Mouse (Mus musculus) hindbrain, embryonic 11.5 days (tissue): ENCODE measurements around the gene Fstl4. TPM values are rescaled to one million over a fixed set of nuclear protein-coding genes. Genes with fewer than 3 reads are reported as not detected.

Source experiments
- ATAC-seq: fragments of 200-750 bp; cut with Nextera tagmentation; 2 replicates; pipeline ENCODE4 v1.8.0; 2017; ENCODE audit warnings: mild to moderate bottlenecking, moderate TSS enrichment, moderate library complexity; ENCODE audit not compliant: low FRiP score
- DNase-seq: peaks from one replicate; pipeline ENCODE4 v3.0.0-alpha.2; 2015; ENCODE audit warnings: low spot score
- H3K27ac ChIP-seq: fragments of 300-500 bp; sonication (generic); 2 replicates; pipeline ENCODE4 v1.5.1; 2014; ENCODE audit warnings: mild to moderate bottlenecking, low read depth, low read length
- H3K27me3 ChIP-seq: fragments of 300-500 bp; sonication (generic); 2 replicates; pipeline ENCODE4 v1.6.1; 2014; ENCODE audit warnings: mild to moderate bottlenecking, low read length, moderate library complexity, mixed read lengths; ENCODE audit not compliant: control insufficient read depth, insufficient read depth
- H3K36me3 ChIP-seq: fragments of 300-500 bp; sonication (generic); 2 replicates; pipeline ENCODE4 v1.6.1; 2014; ENCODE audit warnings: mild to moderate bottlenecking, low read length, moderate library complexity, mixed read lengths; ENCODE audit not compliant: control insufficient read depth, insufficient read depth
- H3K4me1 ChIP-seq: fragments of 300-500 bp; sonication (generic); replicated peaks from 2 replicates; pipeline ENCODE4 v1.6.1; 2014; ENCODE audit warnings: low read length, mixed read lengths; ENCODE audit not compliant: control insufficient read depth, insufficient read depth
- H3K4me2 ChIP-seq: fragments of 300-500 bp; sonication (generic); replicated peaks from 2 replicates; pipeline ENCODE4 v1.6.1; 2014; ENCODE audit warnings: mild to moderate bottlenecking, low read depth, low read length
- H3K4me3 ChIP-seq: fragments of 300-500 bp; sonication (generic); 2 replicates; pipeline ENCODE4 v1.5.1; 2014; ENCODE audit warnings: low read depth, low read length
- H3K9ac ChIP-seq: fragments of 300-500 bp; sonication (generic); 2 replicates; pipeline ENCODE4 v1.6.1; 2014; ENCODE audit warnings: low read depth, low read length
- H3K9me3 ChIP-seq: fragments of 300-500 bp; sonication (generic); 2 replicates; pipeline ENCODE4 v1.6.1; 2016; ENCODE audit warnings: low read length; ENCODE audit not compliant: control insufficient read depth
- WGBS: fragments of 180-500 bp; shearing (Covaris S2); extraction: QIAGEN DNeasy Blood & Tissue Kit; methylation state at CpG from one replicate; pipeline ENCODE4 v1.1.7; 2014; 5-methylcytosine and 5-hydroxymethylcytosine counted together
- polyA plus RNA-seq: library from polyadenylated mRNA; unstranded; fragments of >200 nt; fragmentation: Nextera tagmentation; extraction: Ambion mirVana; gene quantifications from 2 replicates; pipeline ENCODE4 v1.2.1, GENCODE M21; 2014

Gene Fstl4
- polyA plus RNA-seq, 1 experiment from 2014 or later: 2.1 TPM

- H3K27ac ChIP-seq: no peak overlapping the region
- 79% methylated on average over 5 of the region's 5 CpGs for WGBS
- no peak for ATAC-seq
- no peak overlapping the region for H3K4me2 ChIP-seq
- no peak overlapping the region for H3K4me3 ChIP-seq
- no peaks in the 10 kb centered on the region for H3K9me3 ChIP-seq
- no peak overlapping the region for H3K9ac ChIP-seq
- H3K4me1 ChIP-seq: no peaks in the 10 kb centered on the region
- no peaks in the 10 kb centered on the region for H3K36me3 ChIP-seq
- no peaks in the 10 kb centered on the region for H3K27me3 ChIP-seq
- no peak for DNase-seq
Observed at GRCm38 (mm10) chr11:53143522-53143921, 379.1 kb downstream of the Fstl4 start.

DNA sequence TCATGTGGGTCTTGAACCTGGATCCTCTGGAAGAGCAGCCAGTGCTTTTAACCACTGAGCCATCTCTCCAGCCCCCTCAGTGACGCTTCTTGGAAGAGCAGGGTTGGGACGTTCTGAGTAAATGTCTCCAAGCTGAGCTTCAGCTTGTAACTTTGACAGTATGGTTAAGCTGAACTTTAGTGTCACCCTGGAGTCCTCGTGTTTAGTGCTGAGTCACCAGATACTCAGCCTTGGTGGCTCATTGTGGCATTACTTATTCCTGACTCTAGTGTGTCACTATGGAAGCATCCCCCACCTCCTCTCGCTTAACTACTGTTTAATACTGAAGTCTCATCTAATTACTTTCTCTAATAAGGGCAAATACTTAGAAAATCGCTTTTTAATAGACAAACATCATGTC, 380.1 kb downstream of the Fstl4 start:
- H3K9ac ChIP-seq: no peak overlapping the region
- H3K4me2 ChIP-seq: no peak overlapping the region
- no peaks in the 10 kb centered on the region for H3K36me3 ChIP-seq
- no peak overlapping the region for H3K27ac ChIP-seq
- DNase-seq (no peak), ATAC-seq (no peak)
- H3K4me1 ChIP-seq: no peaks in the 10 kb centered on the region
- 74% methylated on average over 5 of the region's 5 CpGs for WGBS
- no peaks in the 10 kb centered on the region for H3K9me3 ChIP-seq
- H3K4me3 ChIP-seq: no peak overlapping the region
- no peaks in the 10 kb centered on the region for H3K27me3 ChIP-seq

GRCm38 (mm10) chr11:53146290-53146689, 381.9 kb downstream of the Fstl4 start:
- H3K27me3 ChIP-seq: no peaks in the 10 kb centered on the region
- no peak overlapping the region for H3K9ac ChIP-seq
- H3K4me1 ChIP-seq: no peaks in the 10 kb centered on the region
- H3K4me3 ChIP-seq: no peak overlapping the region
- H3K27ac ChIP-seq: no peak overlapping the region
- no peak overlapping the region for H3K4me2 ChIP-seq
- H3K36me3 ChIP-seq: no peaks in the 10 kb centered on the region
- H3K9me3 ChIP-seq: no peaks in the 10 kb centered on the region
- 41% methylated on average over 4 of the region's 4 CpGs for WGBS
- ATAC-seq (no peak), DNase-seq (peak; percentile 48)

DNA sequence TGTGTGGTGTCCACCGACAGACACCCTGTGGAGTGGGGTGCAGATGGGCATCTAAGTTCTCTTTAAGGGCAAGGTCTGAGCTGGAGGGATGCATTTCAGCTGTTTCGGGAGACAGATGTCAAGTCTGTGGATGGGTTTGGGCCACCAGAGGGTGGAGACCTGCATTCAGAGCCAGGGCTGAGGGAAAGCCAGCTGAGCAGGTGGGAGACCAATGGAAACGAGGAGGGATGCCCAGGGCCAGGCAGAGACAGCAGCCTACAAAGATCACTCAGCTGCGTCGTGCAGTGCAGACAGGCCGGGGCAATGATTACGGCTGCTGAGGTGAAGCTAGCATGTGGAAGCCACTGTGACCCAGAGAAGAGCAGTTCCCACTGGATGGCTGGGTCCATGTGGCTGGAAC, 392.0 kb downstream of the Fstl4 start:
- Histone ChIP-seq H3K4me3 (no peak overlapping the region), H3K4me2 (no peak overlapping the region), H3K36me3 (no peaks in the 10 kb centered on the region), H3K27me3 (no peaks in the 10 kb centered on the region), H3K9ac (no peak overlapping the region), H3K27ac (no peak overlapping the region), H3K9me3 (no peaks in the 10 kb centered on the region), H3K4me1 (no peaks in the 10 kb centered on the region)
- DNase-seq (no peak), ATAC-seq (no peak)
- 78% methylated on average over 7 of the region's 7 CpGs for WGBS

GRCm38 (mm10) chr11:53157621-53158259, 393.3 kb downstream of the Fstl4 start:
- 70% methylated on average over 6 of the region's 6 CpGs for WGBS
- Histone ChIP-seq H3K27ac (no peak overlapping the region), H3K36me3 (no peaks in the 10 kb centered on the region), H3K9me3 (no peaks in the 10 kb centered on the region), H3K4me2 (no peak overlapping the region), H3K4me3 (no peak overlapping the region), H3K4me1 (no peaks in the 10 kb centered on the region), H3K9ac (no peak overlapping the region), H3K27me3 (no peaks in the 10 kb centered on the region)
- DNase-seq (peak; percentile 17), ATAC-seq (no peak)

- no peaks in the 10 kb centered on the region for H3K4me1 ChIP-seq
- DNase-seq (no peak), ATAC-seq (no peak)
- no peak overlapping the region for H3K27ac ChIP-seq
- no peak overlapping the region for H3K4me3 ChIP-seq
- no peaks in the 10 kb centered on the region for H3K9me3 ChIP-seq
- no peaks in the 10 kb centered on the region for H3K36me3 ChIP-seq
- WGBS: 87% methylated on average over 6 of the region's 6 CpGs
- no peak overlapping the region for H3K9ac ChIP-seq
- H3K4me2 ChIP-seq: no peak overlapping the region
- H3K27me3 ChIP-seq: no peaks in the 10 kb centered on the region
Observed at GRCm38 (mm10) chr11:53162385-53162784, 398.0 kb downstream of the Fstl4 start.

- Histone ChIP-seq H3K4me2 (no peak overlapping the region), H3K9me3 (no peaks in the 10 kb centered on the region), H3K27ac (no peak overlapping the region), H3K4me1 (no peaks in the 10 kb centered on the region), H3K4me3 (no peak overlapping the region), H3K36me3 (no peaks in the 10 kb centered on the region), H3K27me3 (no peaks in the 10 kb centered on the region), H3K9ac (no peak overlapping the region)
- 49% methylated on average over 2 of the region's 2 CpGs for WGBS
- no peak for ATAC-seq
- DNase-seq: no peak
Observed at GRCm38 (mm10) chr11:53166478-53166877, 402.0 kb downstream of the Fstl4 start.

- Histone ChIP-seq H3K4me3 (no peak overlapping the region), H3K9ac (no peak overlapping the region), H3K36me3 (no peaks in the 10 kb centered on the region), H3K4me2 (no peak overlapping the region), H3K9me3 (no peaks in the 10 kb centered on the region), H3K27me3 (no peaks in the 10 kb centered on the region), H3K4me1 (no peaks in the 10 kb centered on the region), H3K27ac (no peak overlapping the region)
- ATAC-seq: no peak
- WGBS: 76% methylated on average over 13 of the region's 13 CpGs
- no peak for DNase-seq
Observed at GRCm38 (mm10) chr11:53182177-53182852, 417.9 kb downstream of the Fstl4 start.

DNA sequence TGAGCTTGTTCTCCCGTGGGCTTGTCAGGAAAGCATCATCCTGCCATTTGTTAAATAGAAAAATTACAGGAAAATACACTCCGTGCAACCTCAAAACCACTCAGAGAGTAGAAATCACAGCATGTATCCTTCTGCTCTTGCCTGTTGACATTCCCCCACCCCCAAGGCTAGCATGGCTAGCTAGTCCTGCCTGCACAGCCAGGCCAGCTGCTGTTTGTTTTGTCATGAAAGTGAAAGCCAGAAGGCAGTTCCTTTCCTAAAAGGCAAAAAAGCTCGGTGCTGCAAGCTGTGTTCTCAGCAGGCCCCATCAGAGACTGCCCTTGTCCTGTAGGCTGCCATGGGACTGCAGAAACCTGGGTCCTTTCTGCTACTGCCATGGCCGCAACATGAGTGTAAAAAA, 418.4 kb downstream of the Fstl4 start:
- H3K9ac ChIP-seq: no peak overlapping the region
- H3K27ac ChIP-seq: no peak overlapping the region
- H3K9me3 ChIP-seq: no peaks in the 10 kb centered on the region
- H3K4me3 ChIP-seq: no peak overlapping the region
- H3K4me2 ChIP-seq: no peak overlapping the region
- DNase-seq (no peak), ATAC-seq (no peak)
- no peaks in the 10 kb centered on the region for H3K27me3 ChIP-seq
- 38% methylated on average over 4 of the region's 4 CpGs for WGBS
- no peaks in the 10 kb centered on the region for H3K4me1 ChIP-seq
- no peaks in the 10 kb centered on the region for H3K36me3 ChIP-seq
